Mouse (Mus musculus) CH12.LX (cell line): ENCODE data around the gene Gm6358.

Source experiments
- CTCF ChIP-seq, 2 experiments: IDR thresholded peaks in 1 of 2; conservative IDR thresholded peaks in 1 of 2; 2 replicates each; pipeline ENCODE4 v1.5.1; 2011 to 2012; ENCODE audit warnings: low read depth in 2 of 2, low read length in 2 of 2, improper control_type of control experiment in 1 of 2, inconsistent platforms in 1 of 2, mild to moderate bottlenecking in 1 of 2, moderate library complexity in 1 of 2
- ELF1 ChIP-seq: IDR thresholded peaks from 2 replicates; pipeline ENCODE4 v1.6.1; 2014; ENCODE audit warnings: low read depth, mild to moderate bottlenecking, inconsistent platforms, low read length, improper control_type of control experiment
- MAFK ChIP-seq: IDR thresholded peaks from 2 replicates; pipeline ENCODE4 v1.6.1; 2011; ENCODE audit warnings: low read length, improper control_type of control experiment; ENCODE audit not compliant: insufficient replicate concordance
- MXI1 ChIP-seq: IDR thresholded peaks from 2 replicates; pipeline ENCODE4 v1.6.1; 2011; ENCODE audit warnings: mild to moderate bottlenecking, low read depth, low read length, improper control_type of control experiment
- PAX5 ChIP-seq: IDR thresholded peaks from 2 replicates; pipeline ENCODE4 v1.6.1; 2012; ENCODE audit warnings: low read length, inconsistent platforms, mixed read lengths
- POLR2A ChIP-seq: IDR thresholded peaks from 2 replicates; pipeline ENCODE4 v1.6.1; 2011; ENCODE audit warnings: low read depth, mild to moderate bottlenecking, improper control_type of control experiment, low read length
- TCF12 ChIP-seq: IDR thresholded peaks from 2 replicates; pipeline ENCODE4 v1.6.1; 2014; ENCODE audit warnings: low read depth, mild to moderate bottlenecking, inconsistent platforms, low read length, improper control_type of control experiment
- USF2 ChIP-seq: conservative IDR thresholded peaks from 2 replicates; pipeline ENCODE4 v1.6.1; 2011; ENCODE audit warnings: low read depth, low read length, improper control_type of control experiment
- ZKSCAN1 ChIP-seq: IDR thresholded peaks from 2 replicates; pipeline ENCODE4 v1.6.1; 2012; ENCODE audit warnings: low read depth, inconsistent platforms, low read length, improper control_type of control experiment, borderline replicate concordance

DNA sequence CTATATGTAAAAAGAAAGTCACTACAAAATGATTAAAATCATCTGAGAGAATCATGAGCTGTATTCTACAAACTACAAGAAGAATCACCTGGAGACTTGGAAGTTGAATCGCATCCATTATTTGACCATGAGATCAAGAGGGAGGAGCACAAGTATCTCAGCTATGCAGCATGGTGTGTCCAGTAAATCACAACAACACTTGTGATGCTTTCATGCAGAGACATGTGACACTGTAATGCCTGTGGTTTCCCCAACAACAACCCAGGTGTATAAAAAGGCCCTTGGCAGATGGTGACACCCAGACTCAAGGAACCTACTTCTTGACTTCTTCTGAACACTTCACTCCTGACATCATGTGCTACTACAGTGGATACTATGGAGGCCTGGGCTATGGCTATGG lies 10.1 kb downstream of the Gm6358 start, which contains the start of gene Gm10061:
- TF ChIP-seq TCF12 (no peak), USF2 (no peak), CTCF (conservative IDR thresholded peaks at IDR 0.05 in 1 of 2, IDR thresholded peaks at IDR 0.05 in 1 of 2; ENCODE audit: low read depth in 2 of 2, low read length in 2 of 2) (no peak), MXI1 (no peak), ELF1 (no peak), POLR2A (no peak), PAX5 (no peak), MAFK (no peak), ZKSCAN1 (no peak)
